Mouse (Mus musculus): ENCODE measurements around the gene Olfr493.

Olfr493 gene

DNA sequence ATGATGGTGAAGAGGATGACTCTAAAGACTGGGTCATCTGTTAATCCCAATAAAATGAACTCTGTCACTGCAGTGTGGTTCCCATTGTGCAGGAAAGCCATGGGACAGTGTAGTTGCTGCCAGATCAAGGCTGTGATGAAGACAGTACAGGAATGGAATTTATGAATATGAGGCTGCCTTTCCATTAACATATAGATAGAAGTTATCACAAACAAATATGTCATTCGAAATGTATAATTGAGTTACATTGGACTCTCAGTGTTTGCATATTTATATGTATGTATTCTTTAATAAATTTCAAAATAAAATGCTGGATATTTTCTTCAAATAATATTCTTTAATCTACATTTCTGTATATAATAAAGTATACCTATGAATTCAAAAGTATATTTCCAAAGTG lies at the start of gene Olfr493:
Olfr493 (minus strand) TSS at position 101 of the 400 bp plus-strand sequence.
- no peak for DNase-seq (ENCODE audit: low read depth)

DNA sequence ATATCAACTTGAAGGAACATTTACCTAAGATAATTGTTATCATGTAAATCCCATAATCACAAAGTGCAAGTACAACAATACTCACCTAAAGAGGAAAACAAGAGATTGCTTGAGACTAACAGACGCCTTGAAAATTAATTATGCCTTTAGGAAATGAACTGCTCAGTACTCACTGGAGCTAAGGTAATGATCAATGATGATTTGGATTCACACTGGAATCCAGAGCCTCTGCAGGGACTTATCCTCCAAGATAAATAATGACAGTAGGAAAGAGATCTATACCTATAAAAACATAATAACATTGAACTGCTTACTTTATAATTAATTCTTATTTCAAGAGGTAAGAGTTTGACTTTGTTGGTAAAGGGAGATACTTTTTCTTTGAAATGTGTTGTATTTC lies 46.1 kb upstream of the Olfr493 start, which contains the start of gene Olfr495:
Olfr495 (plus strand) TSS at position 301 of the 400 bp plus-strand sequence.
- no peak for DNase-seq (ENCODE audit: low read depth)

DNA sequence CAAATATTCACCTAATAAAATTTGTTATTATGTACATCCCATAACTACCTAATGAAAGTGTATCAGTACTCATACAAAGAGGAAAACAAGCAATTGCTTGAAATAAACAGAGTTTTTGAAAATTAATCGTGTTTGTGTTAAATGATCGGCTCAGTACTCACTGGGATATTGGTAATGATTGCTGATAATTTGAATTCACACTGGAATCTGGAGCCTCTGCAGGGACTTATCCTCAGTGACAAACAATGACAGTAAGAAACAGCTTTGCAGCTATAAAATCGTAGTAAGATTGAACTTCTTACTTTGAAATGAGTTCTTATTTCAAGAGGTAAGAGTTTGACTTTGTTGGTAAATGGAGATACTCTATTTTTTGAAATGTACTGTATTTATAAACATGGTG lies 18.3 kb upstream of the Olfr493 start, which contains the start of gene Olfr494:
Olfr494 (plus strand) TSS at position 301 of the 400 bp plus-strand sequence.
- DNase-seq (ENCODE audit: low read depth): no peak

DNA sequence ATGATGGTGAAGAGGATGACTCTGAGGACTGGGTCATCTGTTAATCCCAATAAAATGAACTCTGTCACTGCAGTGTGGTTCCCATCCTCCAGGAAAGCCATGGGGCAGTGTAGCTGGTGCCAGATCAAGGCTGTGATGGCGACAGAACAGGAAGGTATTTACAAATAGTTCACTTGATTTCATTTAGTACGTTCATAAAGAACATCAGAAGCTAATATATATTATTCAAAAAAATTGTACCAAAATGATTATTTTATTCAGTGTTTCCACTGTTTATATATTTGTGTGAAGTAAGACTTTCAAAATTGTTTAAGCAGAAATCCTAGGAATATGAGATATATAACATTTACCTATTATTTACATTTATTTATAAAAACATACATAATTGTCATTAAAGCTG lies 23.2 kb downstream of the Olfr493 start, which contains the start of gene Olfr492:
Olfr492 (minus strand) TSS at position 101 of the 400 bp plus-strand sequence.
- no peak for DNase-seq (ENCODE audit: low read depth)

DNA sequence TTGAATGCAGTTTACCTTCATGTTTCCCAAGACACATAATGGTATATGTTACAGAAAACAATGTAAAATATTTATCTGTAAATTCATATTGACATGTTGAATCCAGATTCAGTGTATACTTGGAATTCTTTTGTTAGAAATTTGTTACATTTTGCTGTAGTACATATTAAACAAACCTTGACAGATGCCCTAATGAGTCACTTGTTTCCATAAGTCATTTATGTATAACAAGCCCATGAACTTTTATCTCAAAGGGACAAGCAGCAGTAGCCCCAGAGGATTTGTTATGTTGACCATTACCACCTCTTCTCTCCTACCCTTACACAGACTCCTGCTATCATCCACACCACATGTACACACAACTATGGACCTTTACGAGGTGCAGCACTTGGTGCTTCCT lies 33.6 kb downstream of the Olfr493 start, which contains the start of gene Olfr491:
Olfr491 (plus strand) TSS at position 301 of the 400 bp plus-strand sequence.
- no peak for DNase-seq (ENCODE audit: low read depth)

All from 416B (cell line).